In genomic region chr14:20431726-20432125, GRCm38 (mm10) we compare ENCODE assay signal across 12 mouse cellular contexts. TPM values are rescaled to one million over a fixed set of nuclear protein-coding genes. Genes with fewer than 3 reads are reported as not detected.
"Had no signal": no experiment of that assay in that cellular context is flagged by ENCODE, and none has a peak within 500 bp of the region (broad histone marks: within the 10 kb centered on the region; RNA-seq: fewer than 3 reads in every experiment).

No protein-coding gene starts in this region.

- H3K9ac ChIP-seq: limb, embryonic 12.5 days; liver, embryonic 14.5 days; midbrain, embryonic 12.5 days had no signal

- H3K27ac ChIP-seq: limb, embryonic 12.5 days; liver, embryonic 14.5 days; midbrain, embryonic 12.5 days; stomach, postnatal 0 days had no signal

- H3K4me3 ChIP-seq: limb, embryonic 12.5 days; midbrain, embryonic 12.5 days had no signal

- H3K9me3 ChIP-seq: limb, embryonic 12.5 days; midbrain, embryonic 12.5 days had no signal

- ATAC-seq: midbrain, embryonic 16.5 days had no signal

- H3K4me2 ChIP-seq: limb, embryonic 12.5 days; midbrain, embryonic 12.5 days had no signal

- H3K36me3 ChIP-seq: limb, embryonic 12.5 days; midbrain, embryonic 12.5 days had no signal

- DNase-seq: kidney, postnatal 36 days; layer of hippocampus, adult 9-11 months; layer of hippocampus, postnatal 36 days; lung, adult 18-20 months; right cerebral cortex, postnatal 14 days; thymus, postnatal 4 days had no signal

- H3K4me1 ChIP-seq: limb, embryonic 12.5 days; midbrain, embryonic 12.5 days had no signal

- H3K27me3 ChIP-seq: limb, embryonic 12.5 days; midbrain, embryonic 12.5 days had no signal

RNA-seq across cellular contexts. Expression of gene Cfap70, which starts 20.3 kb away (rescaled TPM):
- polyA plus RNA-seq: liver, adult 2 months had no signal
